Mouse (Mus musculus) adrenal gland, postnatal 10 days (tissue): ENCODE results near the gene Hes6. TPM values are rescaled to one million over a fixed set of nuclear protein-coding genes. Genes with fewer than 3 reads are reported as not detected.
A peak's percentile ranks its signal among the peaks of the same experiment; 100 is the strongest.

Experiments used
- DNase-seq: peaks from one replicate; pipeline ENCODE4 v3.0.0; 2021; ENCODE audit warnings: mixed read lengths
- total RNA-seq, 2 experiments: library from RNA; stranded (reverse); gene quantifications; 2 replicates each; pipeline ENCODE4 v1.2.3; 2021

The Hes6 gene
- total RNA-seq, 2 experiments from 2014 or later, result 49.5 to 137 TPM

DNA sequence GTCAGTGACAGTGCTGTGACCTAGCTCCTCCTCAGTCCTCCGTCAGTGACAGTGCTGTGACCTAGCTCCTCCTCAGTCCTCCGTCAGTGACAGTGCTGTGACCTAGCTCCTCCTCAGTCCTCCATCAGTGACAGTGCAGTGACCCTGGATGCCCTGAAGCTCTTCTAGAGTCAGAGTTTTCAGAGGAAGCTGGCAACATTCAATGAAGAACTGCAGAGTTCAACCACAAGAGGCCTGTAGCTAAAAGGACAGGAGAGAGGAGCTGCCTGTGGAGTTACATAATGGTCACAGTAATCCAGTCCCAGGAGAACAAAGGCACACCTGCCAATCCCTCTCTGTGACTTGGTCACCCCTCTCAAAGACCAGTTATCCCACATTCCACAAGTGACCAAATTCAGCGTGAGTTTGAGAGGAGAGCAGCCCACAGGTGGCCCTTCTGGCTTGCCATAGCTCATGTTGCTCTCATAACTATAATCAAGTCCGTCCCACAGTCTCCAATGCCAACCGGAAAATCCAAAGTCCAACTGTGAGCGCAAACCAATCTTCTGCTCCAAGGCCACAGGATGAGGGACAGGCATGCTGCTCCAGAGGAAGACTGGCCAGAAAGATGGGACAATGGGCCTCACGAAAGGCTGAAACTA lies 28.6 kb upstream of the Hes6 start:
- no peak for DNase-seq

GRCm38 (mm10) chr1:91441855-91442254 lies 28.0 kb upstream of the Hes6 start:
- no peak for DNase-seq

- no peak for DNase-seq
These were observed 25.9 kb upstream of the Hes6 start for GRCm38 (mm10) chr1:91439776-91440175.

DNA sequence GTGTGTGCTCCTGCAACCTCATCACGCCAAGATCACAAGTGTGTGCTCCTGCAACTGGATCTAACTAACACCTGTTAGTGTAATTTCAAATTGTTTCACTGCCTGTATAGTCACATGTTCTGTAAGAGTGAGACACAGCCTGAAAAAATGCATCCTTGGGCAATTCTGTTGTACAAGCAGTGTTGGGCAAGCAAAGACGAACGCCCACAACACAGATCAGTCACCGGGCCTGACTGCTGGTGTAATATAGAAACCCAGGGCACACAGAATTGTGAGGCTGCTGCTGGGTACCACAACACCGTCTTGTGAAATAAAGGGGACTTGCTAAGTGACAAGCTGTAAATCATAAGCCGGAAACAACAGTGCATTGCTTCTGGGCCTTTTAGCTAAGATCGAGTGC lies 23.7 kb upstream of the Hes6 start:
- no peak for DNase-seq

GRCm38 (mm10) chr1:91437083-91437400 lies 23.2 kb upstream of the Hes6 start:
- no peak for DNase-seq

DNA sequence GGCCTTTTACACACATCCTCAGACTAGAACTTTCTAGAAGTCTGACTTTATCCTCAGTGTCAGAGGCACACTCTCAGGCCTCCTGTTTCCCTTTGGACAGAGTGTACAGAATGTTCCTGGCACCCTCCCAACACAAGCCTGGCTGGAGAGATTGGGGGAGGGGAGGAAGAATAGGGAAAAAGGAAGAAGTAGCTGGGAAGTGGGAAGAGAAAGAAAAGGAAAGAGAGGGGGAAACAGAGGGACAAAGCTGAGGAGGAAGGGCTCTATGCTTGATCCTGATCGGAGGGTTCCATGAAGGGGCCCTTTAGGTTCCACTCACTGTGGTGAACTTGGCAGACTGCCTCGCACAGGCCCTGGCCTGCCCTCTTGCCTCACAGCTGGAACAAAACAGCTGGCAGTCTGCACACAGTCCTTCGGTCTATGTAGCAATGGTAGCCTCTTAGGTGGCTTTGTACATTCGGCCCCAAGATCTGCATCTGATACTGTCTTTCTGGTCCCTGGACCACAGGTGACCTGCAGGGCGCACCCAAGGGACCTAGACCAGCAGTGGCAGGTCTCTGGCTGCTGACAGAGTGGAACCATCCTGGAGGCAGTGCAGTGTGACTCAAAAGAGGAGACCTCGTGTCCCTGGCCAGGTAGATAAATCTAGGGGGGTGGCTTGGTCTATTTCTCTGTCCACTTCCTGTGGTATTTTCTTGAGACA lies 22.7 kb upstream of the Hes6 start:
- DNase-seq, result peak; percentile 88

GRCm38 (mm10) chr1:91435606-91436130 lies 21.8 kb upstream of the Hes6 start:
- DNase-seq, result no peak

DNA sequence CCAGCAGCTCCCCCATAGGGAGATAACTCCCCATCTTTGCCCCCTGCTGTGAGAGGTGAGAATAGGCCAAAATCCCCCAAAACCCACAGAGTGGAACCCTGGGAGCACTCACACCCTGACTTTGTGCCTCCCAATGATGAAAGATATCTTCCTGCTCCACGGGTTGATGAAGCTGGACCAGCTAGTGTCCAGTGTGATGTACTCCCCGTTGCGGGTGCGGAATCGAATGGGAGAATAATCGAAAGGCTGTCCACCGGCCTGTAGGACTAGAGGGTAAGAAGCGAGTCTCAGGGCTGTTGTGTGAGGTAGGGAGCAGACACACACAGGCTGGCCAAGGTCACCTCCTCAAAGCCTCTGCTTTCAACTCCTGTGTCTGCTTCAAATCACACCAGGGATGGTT lies 21.1 kb upstream of the Hes6 start:
- no peak for DNase-seq

GRCm38 (mm10) chr1:91430761-91431160 lies 16.9 kb upstream of the Hes6 start:
- DNase-seq, result no peak

- DNase-seq, result no peak
These were observed 15.4 kb upstream of the Hes6 start for GRCm38 (mm10) chr1:91429212-91429611.

GRCm38 (mm10) chr1:91428614-91429013 lies 14.8 kb upstream of the Hes6 start:
- DNase-seq, result peak; percentile 93

- DNase-seq, result no peak
These were observed 12.6 kb upstream of the Hes6 start for GRCm38 (mm10) chr1:91426397-91426796.

DNA sequence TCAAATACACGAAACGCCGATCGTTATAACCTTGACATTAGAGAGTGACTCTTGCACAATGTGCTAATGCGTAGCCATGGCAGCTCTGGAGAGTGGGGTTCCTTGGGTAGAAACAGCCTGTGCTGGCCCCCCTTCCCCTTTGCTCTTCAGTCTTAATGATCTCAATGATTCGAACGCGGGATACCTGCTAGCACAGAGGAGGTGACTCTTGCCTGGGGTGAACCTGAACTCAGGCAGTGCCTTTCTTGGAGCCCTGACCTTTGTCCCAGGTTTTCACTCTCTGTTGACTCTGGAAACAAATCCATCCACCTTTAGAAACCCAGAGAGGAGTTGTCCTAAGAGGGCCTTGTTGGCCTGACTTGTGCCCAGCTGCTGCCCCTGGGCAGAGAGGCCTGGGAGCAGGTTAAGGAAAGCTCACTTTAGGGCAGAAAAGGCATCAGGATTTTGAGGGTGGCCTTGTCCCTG lies 6.8 kb upstream of the Hes6 start:
- DNase-seq, result no peak

DNA sequence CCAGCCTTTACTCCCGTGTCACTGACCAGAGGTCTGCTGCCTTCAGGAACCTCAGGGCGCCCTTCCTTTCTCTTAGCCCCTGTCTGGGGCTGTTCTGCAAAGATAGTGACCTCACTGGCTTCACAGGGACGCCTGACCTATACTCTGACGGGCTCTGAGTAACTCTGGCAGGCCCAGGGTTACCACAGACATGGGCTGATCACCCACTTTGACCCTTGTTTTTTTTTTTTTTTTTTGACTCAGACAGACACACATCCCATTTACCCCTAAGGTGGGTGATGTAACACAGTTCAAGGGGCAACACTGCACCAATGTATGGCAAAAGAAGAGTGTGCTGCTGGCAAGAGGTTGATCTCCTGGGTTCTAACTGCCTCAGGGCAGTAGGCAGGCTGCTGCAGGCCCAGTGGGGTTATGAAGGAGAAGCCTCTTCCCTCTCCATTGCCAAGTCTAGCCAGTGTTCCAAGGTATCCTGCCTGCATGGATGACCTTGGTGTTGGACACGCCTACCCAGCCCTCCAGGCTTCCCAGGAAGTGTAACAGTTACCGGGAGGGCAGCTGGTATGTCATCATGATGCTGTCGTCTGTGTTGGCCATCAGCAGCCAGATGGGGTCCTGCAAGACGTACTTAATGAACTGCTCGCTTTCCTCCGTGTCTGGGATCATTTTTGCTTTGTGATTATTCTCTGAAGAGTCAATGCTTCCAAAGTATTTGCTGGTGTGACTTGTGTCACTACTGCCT lies 6.2 kb upstream of the Hes6 start:
- DNase-seq, result peak; percentile 73

GRCm38 (mm10) chr1:91417991-91418390 lies 4.2 kb upstream of the Hes6 start:
- no peak for DNase-seq

GRCm38 (mm10) chr1:91415311-91415710 lies 1.5 kb upstream of the Hes6 start:
- DNase-seq, result no peak

DNA sequence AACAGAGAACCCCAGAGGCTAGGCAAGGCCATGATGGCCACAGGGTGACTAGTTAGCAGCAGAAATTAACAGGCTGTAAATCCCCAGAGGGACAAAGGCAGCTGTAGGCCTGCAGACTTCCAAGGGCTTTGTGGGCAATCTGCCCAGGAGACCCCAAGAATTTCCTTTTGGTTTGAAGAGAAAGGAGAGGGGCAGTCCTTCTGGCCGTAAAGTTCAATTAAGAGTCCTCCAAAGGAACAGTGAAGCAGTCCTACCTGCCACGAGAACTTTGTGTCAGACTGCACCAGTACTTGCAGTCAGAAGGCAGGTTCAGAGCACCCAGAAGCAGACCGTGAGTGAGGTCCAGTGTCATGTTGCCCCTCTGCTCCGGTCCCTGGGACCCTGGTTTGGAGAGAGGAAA lies 1.1 kb upstream of the Hes6 start:
- DNase-seq, result no peak

DNA sequence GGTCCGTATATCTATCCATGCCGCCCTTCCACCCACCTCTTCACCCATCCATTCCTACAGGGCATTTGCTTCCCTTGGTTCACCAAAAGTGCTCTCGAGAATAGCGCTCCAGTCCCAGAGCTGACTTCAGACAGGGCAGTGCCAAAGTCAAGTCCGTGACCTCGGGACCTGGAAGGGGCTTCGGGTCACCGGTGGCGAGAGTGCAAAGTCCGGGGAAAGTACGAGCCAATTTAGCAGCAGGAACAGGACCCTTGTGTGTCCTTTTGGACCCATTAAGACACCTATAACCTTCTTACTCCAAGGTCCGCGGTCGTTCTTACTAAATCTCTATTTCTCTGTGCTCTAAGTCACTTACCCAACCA lies 321 bp downstream of the Hes6 start:
- no peak for DNase-seq

- DNase-seq, result peak; percentile 96
These were observed 770 bp downstream of the Hes6 start for GRCm38 (mm10) chr1:91413030-91413506.

DNA sequence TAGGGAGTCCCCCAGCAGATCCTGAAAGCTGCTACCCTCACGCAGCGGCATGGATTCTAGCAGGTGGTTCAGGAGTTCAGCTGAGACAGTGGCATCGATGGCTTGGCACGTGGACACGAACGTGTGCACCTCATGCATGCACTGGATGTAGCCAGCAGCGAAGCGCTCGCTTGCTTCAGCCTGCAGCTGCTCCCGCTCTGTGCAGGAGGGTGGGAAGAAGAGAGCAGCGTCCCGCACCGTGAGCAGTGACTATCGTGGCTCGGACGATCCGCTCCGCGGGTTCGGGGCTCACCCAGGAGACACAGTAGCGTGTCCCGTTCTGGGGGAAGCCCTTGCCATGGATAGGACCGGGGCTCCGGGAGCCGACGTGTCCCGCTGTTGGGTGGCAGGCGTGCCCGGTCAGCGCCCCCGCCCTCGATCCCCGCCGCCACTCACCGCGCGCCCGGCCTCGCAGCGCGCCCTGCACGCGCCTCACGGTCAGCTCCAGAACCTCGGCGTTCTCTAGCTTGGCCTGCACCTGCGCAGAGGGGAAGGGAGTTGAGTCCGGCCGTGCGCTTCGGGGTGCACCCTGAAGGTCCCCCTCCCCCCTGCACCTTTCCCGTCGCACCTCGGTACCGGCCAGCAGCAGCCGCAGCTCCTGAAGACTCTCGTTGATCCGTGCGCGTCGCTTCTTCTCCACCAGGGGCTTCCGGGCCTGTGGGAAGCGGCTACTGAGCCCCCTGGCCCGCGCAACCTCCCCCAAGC lies 1.4 kb downstream of the Hes6 start:
- peak; percentile 59 for DNase-seq

- no peak for DNase-seq
These were observed 2.1 kb downstream of the Hes6 start for GRCm38 (mm10) chr1:91411631-91412285.

DNA sequence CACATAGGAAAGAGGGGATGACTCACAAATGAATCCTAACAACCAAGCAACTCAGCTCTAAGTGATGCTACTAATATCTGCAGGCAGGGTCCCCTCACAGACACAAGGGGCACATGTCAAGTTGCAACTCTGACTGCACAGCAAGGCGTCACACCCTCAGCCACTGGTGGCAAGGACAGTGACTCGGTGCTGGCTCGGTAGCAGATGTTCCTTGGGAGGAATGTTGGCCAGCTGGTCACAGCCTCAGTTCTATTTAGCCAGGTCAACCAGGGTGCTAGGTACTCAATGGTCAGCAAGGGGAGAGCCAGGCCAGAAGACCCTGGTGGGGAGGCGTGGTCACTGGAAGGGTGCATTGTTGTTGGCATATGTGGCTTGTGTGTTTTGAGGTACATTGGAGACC lies 6.0 kb downstream of the Hes6 start:
- DNase-seq, result no peak
